Mouse (Mus musculus) heart, embryonic 14.5 days (tissue): ENCODE results near the gene Rptor. TPM values are rescaled to one million over a fixed set of nuclear protein-coding genes. Genes with fewer than 3 reads are reported as not detected.

Experiments
- ATAC-seq: fragments of 200-750 bp; cut with Nextera tagmentation; 2 replicates; pipeline ENCODE4 v1.8.0; 2017; ENCODE audit warnings: low read depth, moderate TSS enrichment; ENCODE audit not compliant: insufficient number of reproducible peaks, insufficient read depth, low FRiP score
- H3K27ac ChIP-seq, 2 experiments: fragments of 200-500 bp in 1 of 2; fragments of 300-500 bp in 1 of 2; sonication (generic) in 1 of 2; replicated peaks in 1 of 2; 2 replicates each; pipeline ENCODE4 v1.5.1; 2012 to 2014; ENCODE audit warnings: low read depth in 2 of 2, low read length in 2 of 2, control low read depth in 1 of 2, mild to moderate bottlenecking in 1 of 2, mixed read lengths in 1 of 2; ENCODE audit not compliant: control insufficient read depth in 1 of 2, insufficient read depth in 1 of 2
- H3K27me3 ChIP-seq: fragments of 300-500 bp; sonication (generic); 2 replicates; pipeline ENCODE4 v1.6.1; 2014; ENCODE audit warnings: mild to moderate bottlenecking, low read length, control low read depth; ENCODE audit not compliant: control insufficient read depth, insufficient read depth
- H3K36me3 ChIP-seq: fragments of 300-500 bp; sonication (generic); 2 replicates; pipeline ENCODE4 v1.6.1; 2014; ENCODE audit warnings: mild to moderate bottlenecking, control low read depth, low read length, mixed read lengths; ENCODE audit not compliant: control insufficient read depth, insufficient read depth
- H3K4me1 ChIP-seq, 2 experiments: fragments of 200-500 bp in 1 of 2; fragments of 300-500 bp in 1 of 2; sonication (generic) in 1 of 2; 2 replicates each; pipeline ENCODE4 v1.6.1; 2012 to 2014; ENCODE audit warnings: low read length in 2 of 2, control low read depth in 1 of 2, mixed read lengths in 1 of 2; ENCODE audit not compliant: control insufficient read depth in 2 of 2, insufficient read depth in 2 of 2
- H3K4me2 ChIP-seq: fragments of 300-500 bp; sonication (generic); 2 replicates; pipeline ENCODE4 v1.6.1; 2014; ENCODE audit warnings: mild to moderate bottlenecking, low read length
- H3K4me3 ChIP-seq, 2 experiments: fragments of 200-500 bp in 1 of 2; fragments of 300-500 bp in 1 of 2; sonication (generic) in 1 of 2; 2 replicates each; pipeline ENCODE4 v1.5.1; 2012 to 2014; ENCODE audit warnings: low read length in 2 of 2, mild to moderate bottlenecking in 2 of 2, control low read depth in 1 of 2, low read depth in 1 of 2, moderate library complexity in 1 of 2; ENCODE audit not compliant: control insufficient read depth in 1 of 2, insufficient read depth in 1 of 2
- H3K9ac ChIP-seq: fragments of 300-500 bp; sonication (generic); 2 replicates; pipeline ENCODE4 v1.6.1; 2014; ENCODE audit warnings: mild to moderate bottlenecking, low read length
- H3K9me3 ChIP-seq: fragments of 300-500 bp; sonication (generic); 2 replicates; pipeline ENCODE4 v1.6.1; 2016; ENCODE audit warnings: low read length, control low read depth; ENCODE audit not compliant: control insufficient read depth
- WGBS: fragments of 180-500 bp; shearing (Covaris S2); extraction: QIAGEN DNeasy Blood & Tissue Kit; methylation state at CpG from one replicate; pipeline ENCODE4 v1.1.7; 2014; 5-methylcytosine and 5-hydroxymethylcytosine counted together
- polyA plus RNA-seq: library from polyadenylated mRNA; unstranded; fragments of >200 nt; fragmentation: Nextera tagmentation; extraction: Ambion mirVana; gene quantifications from 2 replicates; pipeline ENCODE4 v1.2.1, GENCODE M21; 2014

Rptor gene
- polyA plus RNA-seq, 1 experiment from 2014 or later, result 11.2 TPM

DNA sequence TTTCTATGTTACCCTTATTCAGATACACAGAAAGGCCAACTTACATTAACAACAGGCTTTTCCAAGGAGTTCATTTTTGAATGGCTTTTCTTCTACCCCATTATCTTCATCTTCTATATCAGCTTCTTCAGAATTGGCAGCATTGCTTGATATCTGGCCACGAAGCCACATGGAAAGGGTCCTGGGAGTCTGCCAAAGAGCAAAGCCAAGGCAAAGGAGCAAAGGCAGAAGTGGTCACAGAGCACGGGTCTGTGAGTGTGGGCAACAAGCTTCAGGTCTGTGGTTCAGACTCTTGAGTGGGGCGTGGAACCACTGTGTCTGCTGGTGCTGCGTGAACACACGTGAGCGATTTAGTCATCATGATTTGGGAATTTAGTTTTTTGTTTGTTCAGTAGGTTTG is 223.1 kb downstream of the Rptor start:
- no peaks in the 10 kb centered on the region for H3K27me3 ChIP-seq
- H3K4me1 ChIP-seq, result no peaks in the 10 kb centered on the region
- no peak overlapping the region for H3K27ac ChIP-seq
- peaks cover 61% of the 10 kb centered on the region for H3K36me3 ChIP-seq
- no peak overlapping the region for H3K9ac ChIP-seq
- WGBS, result 81% methylated on average over 6 of the region's 6 CpGs
- no peak for ATAC-seq
- no peak overlapping the region for H3K4me3 ChIP-seq
- no peak overlapping the region for H3K4me2 ChIP-seq
- no peaks in the 10 kb centered on the region for H3K9me3 ChIP-seq

DNA sequence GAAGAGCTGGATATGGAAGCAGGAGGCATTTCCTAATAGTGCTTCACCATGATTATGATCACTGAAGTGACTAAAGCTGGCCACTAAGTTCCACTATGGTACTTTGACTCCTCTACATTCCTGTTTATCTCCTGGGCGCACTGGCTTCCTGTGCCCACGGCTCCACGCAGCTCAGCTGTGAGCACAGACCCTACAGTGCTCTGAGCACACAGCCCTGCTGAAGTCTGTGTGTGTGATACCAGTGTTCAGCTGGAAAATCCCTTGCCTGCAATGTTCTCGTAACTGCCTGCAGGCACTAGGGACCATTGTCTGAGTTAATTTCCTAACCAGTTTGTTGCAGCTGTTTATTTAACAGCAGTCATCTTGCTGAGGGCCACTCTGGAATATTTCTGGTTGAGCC is 223.5 kb downstream of the Rptor start:
- peaks cover 65% of the 10 kb centered on the region for H3K36me3 ChIP-seq
- ATAC-seq, result no peak
- no peaks in the 10 kb centered on the region for H3K9me3 ChIP-seq
- 82% methylated on average over 4 of the region's 4 CpGs for WGBS
- H3K27me3 ChIP-seq, result no peaks in the 10 kb centered on the region
- no peak overlapping the region for H3K27ac ChIP-seq
- H3K9ac ChIP-seq, result no peak overlapping the region
- no peak overlapping the region for H3K4me2 ChIP-seq
- no peak overlapping the region for H3K4me3 ChIP-seq
- H3K4me1 ChIP-seq, result no peaks in the 10 kb centered on the region

DNA sequence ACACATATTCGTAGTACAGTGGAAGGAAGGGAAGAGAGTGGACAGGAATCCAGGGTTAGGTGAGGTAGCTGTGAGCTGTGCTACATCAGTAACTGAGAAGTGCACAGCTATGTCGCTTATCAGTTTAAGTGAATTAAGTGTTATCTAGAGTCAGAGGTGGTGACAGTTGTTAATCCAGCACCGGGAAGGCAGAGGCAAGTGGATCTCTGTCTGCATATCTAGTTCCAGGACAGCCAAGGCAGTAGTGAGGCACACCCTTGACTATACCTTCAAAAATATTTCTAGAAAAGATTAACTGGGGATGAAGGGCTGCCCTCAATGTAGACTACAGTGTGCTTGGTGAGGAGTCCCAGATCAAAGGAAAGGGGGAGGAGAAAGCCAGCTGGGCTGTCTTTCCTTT is 226.4 kb downstream of the Rptor start:
- WGBS, result 46% methylated on average over 3 of the region's 3 CpGs

DNA sequence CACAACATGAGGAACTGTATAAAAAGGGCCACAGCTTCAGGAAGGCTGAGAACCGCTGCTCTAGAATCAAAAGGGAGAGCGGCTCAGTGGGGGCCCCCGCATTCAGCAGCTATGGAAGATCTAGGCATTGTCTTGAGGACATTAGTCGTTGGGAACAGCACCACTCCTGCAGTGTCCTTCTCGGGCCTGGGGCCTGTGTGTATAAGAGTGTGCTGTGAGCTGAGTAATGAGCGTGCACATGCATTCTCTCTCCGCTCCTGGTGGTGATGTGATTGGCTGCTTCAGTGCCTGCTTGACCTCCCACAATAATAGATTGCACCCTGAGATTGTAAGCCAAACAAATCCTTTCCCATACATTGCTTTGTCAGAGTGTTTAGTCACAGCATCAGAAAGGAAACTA is 229.0 kb downstream of the Rptor start:
- H3K27ac ChIP-seq, result no peak overlapping the region
- H3K4me3 ChIP-seq, result no peak overlapping the region
- H3K4me1 ChIP-seq, result peaks cover 0 to 2% of the 10 kb centered on the region in 2 experiments; a peak in 1 of 4 replicates
- 89% methylated on average over 7 of the region's 7 CpGs for WGBS
- H3K9ac ChIP-seq, result no peak overlapping the region
- peaks cover 38% of the 10 kb centered on the region for H3K36me3 ChIP-seq
- no peak overlapping the region for H3K4me2 ChIP-seq
- no peaks in the 10 kb centered on the region for H3K9me3 ChIP-seq
- no peaks in the 10 kb centered on the region for H3K27me3 ChIP-seq
- ATAC-seq, result no peak

More for the DNA sequence above, 226.4 kb downstream of the Rptor start:
- Histone ChIP-seq H3K27ac (no peak overlapping the region), H3K36me3 (peaks cover 50% of the 10 kb centered on the region), H3K4me2 (no peak overlapping the region), H3K9ac (no peak overlapping the region), H3K9me3 (no peaks in the 10 kb centered on the region), H3K27me3 (no peaks in the 10 kb centered on the region), H3K4me1 (peaks cover 0 to 2% of the 10 kb centered on the region in 2 experiments; a peak in 1 of 4 replicates), H3K4me3 (no peak overlapping the region)
- ATAC-seq, result no peak

DNA sequence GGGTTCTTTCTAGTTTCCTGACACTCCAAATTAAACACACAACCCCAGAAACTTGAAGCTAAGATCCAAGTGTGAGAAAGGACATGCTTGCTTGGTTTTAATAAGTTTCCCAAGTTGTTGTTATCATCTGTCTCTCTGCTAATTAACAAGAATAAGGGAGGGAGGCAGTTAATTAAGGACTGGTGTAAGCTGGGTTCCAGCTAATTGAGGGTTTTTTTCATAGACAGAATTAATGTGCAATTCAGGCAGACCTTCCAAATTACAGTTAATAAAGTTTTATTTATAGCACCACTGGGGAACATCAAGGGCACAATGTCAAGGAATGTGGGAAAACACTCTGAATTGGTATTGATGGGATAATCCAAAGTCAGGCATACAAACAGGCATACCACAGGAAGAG is 230.6 kb downstream of the Rptor start:
- no peak overlapping the region for H3K4me3 ChIP-seq
- no peaks in the 10 kb centered on the region for H3K9me3 ChIP-seq
- H3K27me3 ChIP-seq, result no peaks in the 10 kb centered on the region
- H3K4me2 ChIP-seq, result no peak overlapping the region
- peaks cover 0 to 2% of the 10 kb centered on the region in 2 experiments; a peak in 1 of 4 replicates for H3K4me1 ChIP-seq
- H3K9ac ChIP-seq, result no peak overlapping the region
- no peak overlapping the region for H3K27ac ChIP-seq
- peaks cover 22% of the 10 kb centered on the region for H3K36me3 ChIP-seq
- no peak for ATAC-seq

DNA sequence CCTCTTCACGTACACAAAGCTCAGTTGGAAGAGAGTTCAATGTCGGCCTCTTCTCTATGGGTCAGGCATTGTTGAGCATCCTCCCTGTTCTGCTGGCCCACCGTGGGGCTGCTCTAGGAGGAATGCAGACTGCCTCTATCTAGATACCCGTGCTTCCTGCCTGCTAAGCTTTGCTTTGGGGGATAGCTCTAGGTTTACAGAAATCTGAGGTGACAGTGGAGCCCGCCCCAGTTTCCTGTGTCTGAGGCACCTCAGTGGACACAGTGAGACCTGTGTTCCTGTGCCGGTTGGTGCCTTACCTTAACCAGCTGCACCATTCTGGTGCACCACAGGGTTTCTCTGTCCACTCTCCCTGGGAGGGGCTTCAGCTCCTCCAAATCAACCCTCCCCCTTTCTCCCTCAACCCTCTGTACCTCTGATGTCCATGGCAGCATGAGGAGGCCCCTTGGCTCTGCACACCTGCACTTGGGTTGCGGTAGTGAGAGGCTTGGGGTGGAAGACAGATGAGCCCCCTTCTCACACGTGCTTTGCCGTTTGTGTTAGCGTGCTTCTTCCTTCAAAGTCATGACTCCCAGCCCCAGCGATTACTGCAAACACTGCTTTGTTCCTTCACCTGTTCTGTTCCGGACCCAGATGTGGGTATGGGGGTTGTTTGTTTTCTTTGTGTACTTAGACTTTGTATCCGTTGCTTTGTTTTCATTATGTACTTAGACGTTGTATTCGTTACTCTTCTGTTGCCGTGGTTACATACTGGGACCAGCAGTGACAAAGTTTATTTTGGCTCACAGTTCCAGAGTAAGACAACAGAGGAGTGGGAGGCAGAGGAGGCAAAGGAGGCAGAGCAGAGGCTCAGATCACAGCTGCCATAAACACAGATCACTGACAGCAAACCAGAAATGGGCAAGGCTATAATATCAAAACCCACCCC is 231.4 kb downstream of the Rptor start:
- H3K27ac ChIP-seq, result no peak overlapping the region
- no peaks in the 10 kb centered on the region for H3K9me3 ChIP-seq
- peaks cover 13% of the 10 kb centered on the region for H3K36me3 ChIP-seq
- no peak overlapping the region for H3K4me2 ChIP-seq
- WGBS, result 69% methylated on average over 16 of the region's 16 CpGs
- no peak for ATAC-seq
- no peak overlapping the region for H3K4me3 ChIP-seq
- H3K27me3 ChIP-seq, result no peaks in the 10 kb centered on the region
- H3K4me1 ChIP-seq, result peaks cover 0 to 2% of the 10 kb centered on the region in 2 experiments; a peak in 1 of 4 replicates
- H3K9ac ChIP-seq, result no peak overlapping the region

DNA sequence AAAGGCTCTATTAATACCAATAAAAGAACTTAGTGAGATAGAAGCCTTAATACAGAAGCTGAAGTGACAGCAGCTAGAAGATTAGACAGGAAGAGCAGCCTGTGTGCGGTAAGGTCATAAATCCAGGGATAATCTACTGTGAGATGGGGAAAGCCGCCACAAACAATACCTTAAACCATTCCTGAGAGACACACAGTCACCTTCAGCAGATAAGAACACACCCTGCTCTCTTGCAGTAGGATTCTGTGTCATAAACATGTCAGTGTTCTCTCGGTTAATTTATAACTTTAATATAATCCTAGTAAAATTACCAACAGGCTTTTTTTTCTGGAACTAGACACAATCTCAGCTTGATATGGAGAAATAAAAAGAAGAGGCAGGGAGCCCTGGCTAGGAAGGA is 233.6 kb downstream of the Rptor start:
- H3K4me2 ChIP-seq, result no peak overlapping the region
- no peaks in the 10 kb centered on the region for H3K9me3 ChIP-seq
- H3K36me3 ChIP-seq, result peaks cover 7% of the 10 kb centered on the region
- H3K27ac ChIP-seq, result no peak overlapping the region
- 87% methylated on average over 3 of the region's 3 CpGs for WGBS
- H3K27me3 ChIP-seq, result no peaks in the 10 kb centered on the region
- H3K4me3 ChIP-seq, result no peak overlapping the region
- ATAC-seq, result no peak
- peaks cover 0 to 2% of the 10 kb centered on the region in 2 experiments; a peak in 1 of 4 replicates for H3K4me1 ChIP-seq
- H3K9ac ChIP-seq, result no peak overlapping the region
